Mouse (Mus musculus) CD4-positive helper T cell, adult 2 months (primary cell): ENCODE results near the gene Acad12.
"Not testable (repeated sequence)": the region's sequence is repeated elsewhere in the genome, so short reads cannot be mapped to it uniquely, and the experiment has no call there.

Experiments used
- DNase-seq: peaks from one replicate; pipeline ENCODE4 v3.0.0-alpha.2; 2012; ENCODE audit warnings: low read depth, missing footprints, low spot score

Gene Acad12

GRCm38 (mm10) chr5:121612036-121612435 lies 6.7 kb downstream of the Acad12 start:
- no peak for DNase-seq

GRCm38 (mm10) chr5:121609556-121610135 lies 9.1 kb downstream of the Acad12 start:
- DNase-seq = not testable (repeated sequence)

GRCm38 (mm10) chr5:121606151-121606550 lies 12.6 kb downstream of the Acad12 start:
- DNase-seq = peak; percentile 65

- DNase-seq = not testable (repeated sequence)
These were observed 14.9 kb downstream of the Acad12 start for GRCm38 (mm10) chr5:121603815-121604214.

GRCm38 (mm10) chr5:121601547-121602299 lies 17.0 kb downstream of the Acad12 start:
- peak; percentile 79 for DNase-seq

- no peak for DNase-seq
These were observed 19.7 kb downstream of the Acad12 start for GRCm38 (mm10) chr5:121598871-121599610.

GRCm38 (mm10) chr5:121597991-121598537 lies 20.7 kb downstream of the Acad12 start:
- no peak for DNase-seq

- DNase-seq = no peak
These were observed 21.4 kb downstream of the Acad12 start for GRCm38 (mm10) chr5:121597332-121597731.

- DNase-seq = no peak
These were observed 22.5 kb downstream of the Acad12 start for GRCm38 (mm10) chr5:121596226-121596625.

GRCm38 (mm10) chr5:121595758-121596157 lies 23.0 kb downstream of the Acad12 start:
- no peak for DNase-seq

- DNase-seq = no peak
These were observed 23.9 kb downstream of the Acad12 start for GRCm38 (mm10) chr5:121594714-121595313.

- DNase-seq = peak; percentile 76
These were observed 25.0 kb downstream of the Acad12 start, which contains the start of gene Aldh2 for GRCm38 (mm10) chr5:121593451-121594401. TSS of gene Aldh2 (minus strand) at chr5:121593824.

- DNase-seq = no peak
These were observed 25.8 kb downstream of the Acad12 start for GRCm38 (mm10) chr5:121592816-121593407.

GRCm38 (mm10) chr5:121592064-121592815 lies 26.5 kb downstream of the Acad12 start:
- DNase-seq = no peak

- DNase-seq = no peak
These were observed 27.2 kb downstream of the Acad12 start for GRCm38 (mm10) chr5:121591417-121592063.

- no peak for DNase-seq
These were observed 28.8 kb downstream of the Acad12 start for GRCm38 (mm10) chr5:121589928-121590327.

- peak; percentile 25 for DNase-seq
These were observed 32.2 kb downstream of the Acad12 start for GRCm38 (mm10) chr5:121586400-121587039.

- no peak for DNase-seq
These were observed 33.0 kb downstream of the Acad12 start for GRCm38 (mm10) chr5:121585699-121586098.
